Mouse (Mus musculus): Measurements from ENCODE around the gene Slco3a1. TPM values are rescaled to one million over a fixed set of nuclear protein-coding genes. Genes with fewer than 3 reads are reported as not detected.
A peak's percentile ranks its signal among the peaks of the same experiment; 100 is the strongest.

The Slco3a1 gene
- total RNA-seq, 2 experiments from 2014 or later = 2.5 TPM

DNA sequence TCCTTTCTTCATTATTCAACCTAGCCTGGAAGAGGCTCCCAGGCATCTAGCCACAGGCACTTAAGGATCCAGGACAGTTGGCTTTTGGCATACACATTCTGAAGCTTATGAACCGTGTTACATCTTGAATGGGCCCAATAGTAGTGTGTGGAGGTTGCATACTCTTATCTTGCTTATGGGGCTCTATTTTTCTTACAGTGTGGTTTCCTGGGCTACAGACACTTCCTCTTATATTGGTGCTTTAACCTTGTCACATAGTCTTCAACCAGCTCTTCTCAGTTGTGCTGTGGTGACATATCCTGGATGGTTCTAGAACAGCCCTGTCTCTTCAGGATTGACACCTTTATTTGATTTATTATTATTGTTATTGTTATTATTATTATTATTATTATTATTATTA, 225.6 kb downstream of the Slco3a1 start:
- ATAC-seq (replicated peaks; ENCODE audit: low FRiP score, low TSS enrichment, poor library complexity, severe bottlenecking) = peak; percentile 47; the same call in 1 of the 2 replicates

DNA sequence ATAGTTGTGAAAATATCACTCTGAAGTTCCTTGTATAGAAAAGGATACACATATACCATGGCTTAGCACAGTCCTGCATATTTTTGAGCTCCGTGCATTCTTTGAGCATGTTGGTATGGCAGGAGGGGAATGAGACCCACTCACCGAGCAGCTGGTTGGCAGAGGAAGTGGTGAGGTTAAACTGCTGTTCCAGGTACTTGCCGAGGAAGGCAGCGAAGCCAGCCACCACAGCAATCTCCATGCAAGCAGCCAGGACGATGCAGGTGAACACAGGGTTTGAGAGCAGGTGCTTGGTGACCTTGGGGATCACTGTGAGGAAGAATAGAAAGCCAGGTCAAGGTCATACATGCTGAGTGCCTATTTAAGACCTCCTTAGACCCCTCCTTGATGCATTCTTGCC, 226.9 kb downstream of the Slco3a1 start:
- ATAC-seq (replicated peaks; ENCODE audit: low FRiP score, low TSS enrichment, poor library complexity, severe bottlenecking) = no peak

- ATAC-seq (replicated peaks; ENCODE audit: low FRiP score, low TSS enrichment, poor library complexity, severe bottlenecking) = no peak
Measured at GRCm38 (mm10) chr7:74325052-74325451, 229.5 kb downstream of the Slco3a1 start.

DNA sequence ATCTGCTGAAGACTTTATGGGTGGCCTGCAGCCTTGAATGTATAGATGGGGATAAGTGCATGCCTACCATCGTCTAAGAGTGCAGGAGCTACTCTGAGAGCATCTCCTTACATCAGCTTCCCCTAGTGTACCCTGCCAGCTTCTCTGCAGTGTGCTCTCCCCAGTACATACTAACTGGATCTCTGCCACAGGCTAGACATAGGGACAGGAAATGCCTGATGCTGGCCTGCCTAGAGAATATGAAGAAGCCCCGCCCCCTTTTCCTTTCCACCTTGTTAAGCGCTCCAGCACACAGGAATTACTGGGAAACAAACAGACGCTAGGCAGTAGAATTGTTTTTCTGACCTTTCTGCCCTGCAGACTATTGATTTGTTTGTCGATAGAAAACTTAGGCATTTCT, 230.9 kb downstream of the Slco3a1 start:
- ATAC-seq (replicated peaks; ENCODE audit: low FRiP score, low TSS enrichment, poor library complexity, severe bottlenecking) = no peak

GRCm38 (mm10) chr7:74323194-74323593, 231.4 kb downstream of the Slco3a1 start:
- no peak for ATAC-seq (replicated peaks; ENCODE audit: low FRiP score, low TSS enrichment, poor library complexity, severe bottlenecking)

GRCm38 (mm10) chr7:74320635-74321034, 233.9 kb downstream of the Slco3a1 start:
- no peak for ATAC-seq (replicated peaks; ENCODE audit: low FRiP score, low TSS enrichment, poor library complexity, severe bottlenecking)

GRCm38 (mm10) chr7:74315836-74316435, 238.6 kb downstream of the Slco3a1 start:
- no peak for ATAC-seq (replicated peaks; ENCODE audit: low FRiP score, low TSS enrichment, poor library complexity, severe bottlenecking)

DNA sequence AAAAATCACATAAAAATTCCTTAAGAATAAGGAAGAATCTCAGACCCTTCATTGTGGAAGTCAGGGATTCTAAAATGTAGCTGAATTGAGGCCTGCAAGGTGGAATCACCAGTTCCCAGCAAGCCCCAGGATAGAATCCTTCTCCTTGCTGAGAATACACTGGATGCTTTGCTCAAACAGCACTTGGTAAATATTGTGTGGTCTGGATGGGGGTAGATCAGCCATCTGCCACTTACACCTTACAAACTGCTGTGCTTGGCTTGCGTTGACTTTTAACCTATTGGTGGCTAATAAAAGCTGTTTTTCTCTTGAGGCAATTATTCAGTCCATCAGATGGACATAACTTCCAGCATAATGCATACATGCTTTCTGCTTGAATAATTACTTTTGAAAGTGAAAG, 240.3 kb downstream of the Slco3a1 start:
- ATAC-seq (replicated peaks; ENCODE audit: low FRiP score, low TSS enrichment, poor library complexity, severe bottlenecking) = no peak

DNA sequence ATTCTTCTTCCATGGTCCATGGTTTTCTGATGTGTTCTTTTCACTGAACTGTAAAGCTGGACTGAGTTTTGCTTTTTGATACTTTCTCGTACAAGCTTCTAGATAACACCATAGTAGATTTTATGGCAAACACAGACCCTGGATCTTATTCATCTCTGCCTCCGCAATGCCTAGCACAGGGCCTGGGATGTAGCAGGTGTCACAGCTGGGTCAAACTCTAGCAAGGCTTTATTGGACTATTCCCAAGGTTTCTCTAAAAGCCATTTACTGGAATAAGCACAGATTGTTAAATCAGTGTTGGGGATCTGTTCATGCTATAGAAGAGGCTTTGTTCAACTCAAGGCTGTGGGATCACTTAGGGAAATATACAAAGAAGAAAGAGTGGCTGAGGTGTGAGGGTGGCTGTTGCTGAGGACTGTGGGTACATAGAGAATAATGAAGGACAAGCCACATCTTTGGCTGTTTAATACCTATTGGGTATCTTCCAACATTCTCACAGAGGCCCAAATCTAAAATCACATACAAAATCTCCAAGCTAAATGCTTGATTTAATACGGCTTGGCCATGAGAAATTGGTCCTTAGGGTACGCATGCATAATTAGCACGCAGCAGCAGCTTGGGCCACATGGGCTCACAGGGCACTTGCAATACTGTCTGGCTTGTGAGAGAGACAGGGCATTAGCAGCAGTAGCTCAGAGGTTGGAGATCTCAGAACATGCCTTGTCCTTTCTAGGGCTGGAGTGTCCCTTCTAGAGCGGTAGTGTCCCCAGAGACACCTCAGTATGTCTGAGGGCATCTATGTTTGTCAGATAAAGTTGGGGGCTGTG, 241.1 kb downstream of the Slco3a1 start:
- ATAC-seq (replicated peaks; ENCODE audit: low FRiP score, low TSS enrichment, poor library complexity, severe bottlenecking) = no peak

- no peak for ATAC-seq (replicated peaks; ENCODE audit: low FRiP score, low TSS enrichment, poor library complexity, severe bottlenecking)
Measured at GRCm38 (mm10) chr7:74311536-74311935, 243.0 kb downstream of the Slco3a1 start.

- ATAC-seq (replicated peaks; ENCODE audit: low FRiP score, low TSS enrichment, poor library complexity, severe bottlenecking) = no peak
Measured at GRCm38 (mm10) chr7:74303611-74304300, 250.8 kb downstream of the Slco3a1 start.

DNA sequence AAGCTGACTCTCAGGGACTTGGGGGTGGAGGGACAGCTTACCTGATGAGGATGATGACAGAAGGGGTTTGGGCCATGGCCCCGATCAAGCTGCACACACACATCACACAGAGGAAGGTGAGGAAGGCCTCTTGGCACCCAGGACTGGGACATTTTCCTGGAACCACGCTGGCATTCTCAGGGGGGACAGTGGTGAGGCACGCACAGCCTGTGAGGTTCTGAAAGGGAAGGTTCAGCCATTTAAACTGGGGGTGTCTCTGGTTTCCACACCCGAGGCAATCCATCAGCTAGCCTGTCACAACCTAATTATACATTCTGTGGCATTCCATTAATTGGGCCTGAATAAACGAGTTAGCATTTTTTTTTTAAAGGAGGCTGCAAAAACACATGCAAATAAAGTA, 251.5 kb downstream of the Slco3a1 start:
- ATAC-seq (replicated peaks; ENCODE audit: low FRiP score, low TSS enrichment, poor library complexity, severe bottlenecking) = no peak

DNA sequence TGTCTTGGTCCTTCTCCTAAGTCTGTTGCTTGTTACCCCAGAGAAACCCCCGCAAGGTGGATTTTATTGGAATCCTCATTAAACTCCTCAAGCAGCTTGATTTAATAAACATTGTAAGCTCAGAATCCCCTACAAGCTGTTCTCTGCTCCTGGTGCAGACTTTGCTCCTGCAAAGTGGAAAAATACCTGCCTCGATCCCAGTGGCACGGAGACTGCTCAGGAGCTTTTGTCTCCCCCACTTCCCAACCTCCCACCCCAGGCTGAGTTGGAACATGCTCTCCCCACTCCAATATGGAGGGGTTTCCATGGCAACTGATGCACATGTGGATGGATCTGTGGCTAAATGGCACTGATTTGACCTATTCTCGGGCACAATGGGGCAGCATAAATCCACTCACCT, 268.0 kb downstream of the Slco3a1 start:
- no peak for ATAC-seq (replicated peaks; ENCODE audit: low FRiP score, low TSS enrichment, poor library complexity, severe bottlenecking)

DNA sequence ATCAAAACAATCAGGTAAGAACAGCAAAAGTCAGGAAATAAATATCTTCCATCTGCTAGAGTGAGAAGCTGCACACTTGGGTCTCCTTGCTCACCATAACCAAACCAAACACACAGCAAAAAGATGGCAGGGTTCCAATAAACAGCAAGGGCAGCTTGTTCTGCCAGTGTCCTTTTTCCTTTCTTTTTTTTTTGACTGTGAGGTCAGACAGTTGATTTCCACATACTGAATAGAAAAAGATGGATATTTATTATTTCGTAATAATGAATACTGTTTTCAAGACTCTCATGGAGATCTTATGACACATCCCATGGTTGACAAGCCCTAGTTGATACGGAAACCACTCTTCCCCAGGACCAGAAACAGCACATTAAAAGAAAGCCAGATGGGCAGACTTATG, 274.2 kb downstream of the Slco3a1 start:
- ATAC-seq (replicated peaks; ENCODE audit: low FRiP score, low TSS enrichment, poor library complexity, severe bottlenecking) = no peak

DNA sequence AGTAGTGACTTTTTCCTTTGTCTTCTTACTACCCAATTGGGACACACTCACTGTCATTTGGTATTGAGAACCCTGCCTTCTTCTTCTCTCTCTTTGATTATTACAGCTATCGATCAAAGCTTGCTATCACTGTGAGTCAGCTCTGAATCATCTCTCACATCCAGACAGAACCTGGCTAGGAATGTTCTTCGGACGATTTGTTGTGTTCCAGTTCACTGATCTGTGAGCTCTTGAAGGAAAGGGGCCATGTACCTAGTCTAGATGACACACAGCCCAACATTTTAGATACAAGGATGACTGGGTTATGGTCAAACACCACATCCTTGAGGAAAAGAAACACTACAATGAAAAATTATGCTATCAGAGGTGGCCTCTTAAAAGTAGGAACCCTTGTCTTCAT, 275.2 kb downstream of the Slco3a1 start:
- ATAC-seq (replicated peaks; ENCODE audit: low FRiP score, low TSS enrichment, poor library complexity, severe bottlenecking) = no peak

DNA sequence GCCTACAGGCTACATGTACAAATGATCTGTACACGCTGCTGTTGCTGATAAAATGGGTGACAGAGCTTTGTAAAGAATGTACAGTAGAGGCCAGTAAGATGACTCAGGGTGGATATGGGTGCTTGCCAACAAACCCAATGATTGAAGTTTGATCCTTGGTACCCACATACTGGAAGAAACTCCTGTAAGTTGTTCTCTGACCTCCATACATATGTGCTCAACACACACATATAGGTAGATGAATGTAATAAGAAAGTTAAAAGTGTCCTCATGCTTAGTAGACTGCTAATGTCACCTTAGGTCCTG, 284.5 kb downstream of the Slco3a1 start:
- no peak for ATAC-seq (replicated peaks; ENCODE audit: low FRiP score, low TSS enrichment, poor library complexity, severe bottlenecking)

DNA sequence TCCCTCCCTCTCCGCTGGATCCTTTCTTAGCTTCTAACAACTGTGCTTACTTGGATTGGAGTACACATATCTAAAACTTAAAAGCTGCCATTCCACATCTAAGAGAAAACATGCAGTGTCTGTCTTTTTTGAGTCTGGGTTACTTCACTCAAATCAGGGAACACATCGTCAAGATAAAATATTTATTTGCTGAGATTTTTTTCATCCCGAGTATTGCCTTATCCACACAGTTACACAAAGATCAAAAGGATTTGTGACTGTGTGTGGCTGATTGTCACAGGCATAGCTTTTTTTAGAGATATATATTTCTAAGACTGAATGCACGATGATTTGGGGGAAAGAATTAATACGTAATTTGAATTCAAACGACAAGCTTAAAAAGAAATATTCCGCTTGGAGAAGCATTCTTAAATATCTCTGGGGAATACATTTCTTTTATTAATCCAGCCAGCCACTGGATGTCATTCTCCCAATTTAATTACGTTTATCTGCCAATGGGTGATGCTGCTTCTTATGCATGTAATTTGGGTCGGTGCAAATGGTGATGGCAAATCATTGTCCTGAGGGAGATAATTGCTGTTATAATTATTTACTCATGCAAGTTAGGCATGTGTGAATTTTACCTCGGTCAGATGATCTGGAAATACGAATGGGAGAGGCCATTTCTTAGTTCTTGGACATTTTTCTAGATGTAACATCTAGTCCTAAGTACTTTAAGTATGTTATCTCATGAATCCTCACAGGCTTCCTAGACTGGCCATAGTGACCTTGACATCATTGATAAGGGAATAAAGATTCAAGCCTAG, 285.1 kb downstream of the Slco3a1 start:
- ATAC-seq (replicated peaks; ENCODE audit: low FRiP score, low TSS enrichment, poor library complexity, severe bottlenecking) = no peak

DNA sequence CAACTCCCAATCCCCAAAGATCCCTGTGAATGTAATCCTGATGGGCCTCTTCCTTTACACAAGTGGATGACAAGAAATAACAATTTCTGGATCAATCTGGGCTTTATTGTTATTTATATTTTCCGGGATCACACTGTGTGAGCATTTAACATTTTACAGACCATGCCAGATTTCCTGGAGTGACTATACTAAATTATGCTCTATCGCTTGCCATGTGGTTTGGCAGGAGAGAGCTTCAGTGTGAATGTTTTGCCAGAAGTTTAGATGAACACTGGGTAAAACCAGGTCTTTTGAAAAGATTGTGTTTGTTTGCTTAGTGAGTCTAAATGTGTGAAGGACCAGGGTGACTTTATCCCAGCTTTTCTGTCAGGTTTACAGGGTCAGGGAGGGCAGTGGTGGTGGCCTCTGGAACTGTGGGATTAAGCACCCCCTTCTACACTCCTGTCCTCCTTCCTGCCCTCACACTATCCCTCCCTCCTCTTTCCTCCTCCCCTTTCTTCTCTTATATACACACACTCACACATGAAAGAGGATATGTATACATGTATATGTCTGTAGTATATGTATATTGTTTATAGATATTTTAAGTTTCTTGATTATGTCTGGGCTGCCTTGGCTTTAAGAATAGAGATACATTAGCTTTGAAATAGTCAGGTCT, 287.9 kb downstream of the Slco3a1 start:
- ATAC-seq (replicated peaks; ENCODE audit: low FRiP score, low TSS enrichment, poor library complexity, severe bottlenecking) = no peak

GRCm38 (mm10) chr7:74256291-74256690, 298.3 kb downstream of the Slco3a1 start:
- no peak for ATAC-seq (replicated peaks; ENCODE audit: low FRiP score, low TSS enrichment, poor library complexity, severe bottlenecking)

- no peak for ATAC-seq (replicated peaks; ENCODE audit: low FRiP score, low TSS enrichment, poor library complexity, severe bottlenecking)
Measured at GRCm38 (mm10) chr7:74252066-74252465, 302.5 kb downstream of the Slco3a1 start.
